Mouse (Mus musculus): ENCODE measurements at regions not wholly inside any gene's neighbourhood (a gene's known extent, or its start where the extent isn't known, plus 50 kb on each side); places are given as distances from the start of the nearest gene placed in this dataset.
A peak's percentile ranks its signal among the peaks of the same experiment; 100 is the strongest.
"Not testable (repeated sequence)": the region's sequence is repeated elsewhere in the genome, so short reads cannot be mapped to it uniquely, and the experiment has no call there.

GRCm38 (mm10) chr6:31011407-31012020 lies 52.6 kb upstream of the Klf14 start:
- Histone ChIP-seq H3K4me2 (peak overlapping the region; percentile 41), H3K4me1 (peaks cover 34% of the 10 kb centered on the region), H3K27ac (replicated peaks) (peak overlapping the region; percentile 84), H3K27me3 (replicated peaks) (no peaks in the 10 kb centered on the region), H3K4me3 (no peak overlapping the region), H3K9me3 (0 out of 2 replicates have a peak, but pooled peaks cover 8% of the 10 kb centered on the region), H3K9ac (peak overlapping the region; percentile 11; the same call in 1 of the 2 replicates), H3K36me3 (no peaks in the 10 kb centered on the region)
- ATAC-seq (ENCODE audit: extremely low read depth, insufficient number of reproducible peaks, low FRiP score, low TSS enrichment), result peak; percentile 78
- WGBS, result 26% methylated on average over 4 of the region's 4 CpGs

GRCm38 (mm10) chr6:31016566-31016965 lies 57.7 kb upstream of the Klf14 start:
- WGBS, result 38% methylated on average over 7 of the region's 7 CpGs
- no peak for ATAC-seq (ENCODE audit: extremely low read depth, insufficient number of reproducible peaks, low FRiP score, low TSS enrichment)
- H3K4me2 ChIP-seq, result no peak overlapping the region

GRCm38 (mm10) chr6:31021776-31022175 lies 62.9 kb upstream of the Klf14 start:
- Histone ChIP-seq H3K9ac (no peak overlapping the region), H3K4me2 (no peak overlapping the region), H3K27me3 (replicated peaks) (no peaks in the 10 kb centered on the region), H3K4me3 (no peak overlapping the region), H3K36me3 (no peaks in the 10 kb centered on the region), H3K4me1 (peaks cover 13% of the 10 kb centered on the region), H3K27ac (replicated peaks) (no peak overlapping the region), H3K9me3 (no peaks in the 10 kb centered on the region)
- no peak for ATAC-seq (ENCODE audit: extremely low read depth, insufficient number of reproducible peaks, low FRiP score, low TSS enrichment)
- 76% methylated on average over 5 of the region's 5 CpGs for WGBS

More at GRCm38 (mm10) chr6:31016566-31016965, 57.7 kb upstream of the Klf14 start:
- H3K27ac ChIP-seq (replicated peaks), result no peak overlapping the region
- 0 out of 2 replicates have a peak, but pooled peaks cover 4% of the 10 kb centered on the region for H3K9me3 ChIP-seq
- H3K9ac ChIP-seq, result no peak overlapping the region
- H3K4me1 ChIP-seq, result peaks cover 21% of the 10 kb centered on the region
- no peaks in the 10 kb centered on the region for H3K36me3 ChIP-seq
- H3K4me3 ChIP-seq, result no peak overlapping the region
- no peaks in the 10 kb centered on the region for H3K27me3 ChIP-seq (replicated peaks)

GRCm38 (mm10) chr6:31029777-31030176 lies 70.9 kb upstream of the Klf14 start:
- Histone ChIP-seq H3K27ac (replicated peaks) (no peak overlapping the region), H3K4me1 (peaks cover 6% of the 10 kb centered on the region), H3K27me3 (replicated peaks) (no peaks in the 10 kb centered on the region), H3K9me3 (no peaks in the 10 kb centered on the region), H3K4me3 (no peak overlapping the region), H3K9ac (no peak overlapping the region), H3K4me2 (no peak overlapping the region), H3K36me3 (no peaks in the 10 kb centered on the region)
- no peak for ATAC-seq (ENCODE audit: extremely low read depth, insufficient number of reproducible peaks, low FRiP score, low TSS enrichment)
- 83% methylated on average over 9 of the region's 9 CpGs for WGBS

GRCm38 (mm10) chr6:31031022-31031421 lies 72.1 kb upstream of the Klf14 start:
- ATAC-seq (ENCODE audit: extremely low read depth, insufficient number of reproducible peaks, low FRiP score, low TSS enrichment), result no peak
- H3K27ac ChIP-seq (replicated peaks), result no peak overlapping the region
- no peak overlapping the region for H3K4me2 ChIP-seq
- no peaks in the 10 kb centered on the region for H3K9me3 ChIP-seq
- peaks cover 5% of the 10 kb centered on the region for H3K4me1 ChIP-seq
- no peak overlapping the region for H3K4me3 ChIP-seq
- H3K27me3 ChIP-seq (replicated peaks), result no peaks in the 10 kb centered on the region
- WGBS, result 77% methylated on average over 7 of the region's 7 CpGs
- no peak overlapping the region for H3K9ac ChIP-seq
- H3K36me3 ChIP-seq, result no peaks in the 10 kb centered on the region

- no peak overlapping the region for H3K4me3 ChIP-seq
- H3K4me2 ChIP-seq, result no peak overlapping the region
- H3K9me3 ChIP-seq, result no peaks in the 10 kb centered on the region
- no peak overlapping the region for H3K9ac ChIP-seq
- peaks cover 5% of the 10 kb centered on the region for H3K4me1 ChIP-seq
- H3K27me3 ChIP-seq (replicated peaks), result no peaks in the 10 kb centered on the region
- no peak overlapping the region for H3K27ac ChIP-seq (replicated peaks)
- ATAC-seq (ENCODE audit: extremely low read depth, insufficient number of reproducible peaks, low FRiP score, low TSS enrichment), result no peak
- no peaks in the 10 kb centered on the region for H3K36me3 ChIP-seq
- WGBS, result 71% methylated on average over 4 of the region's 4 CpGs
Observed at GRCm38 (mm10) chr6:31032147-31032546, 73.3 kb upstream of the Klf14 start.

GRCm38 (mm10) chr6:31032980-31033608 lies 74.2 kb upstream of the Klf14 start:
- Histone ChIP-seq H3K36me3 (no peaks in the 10 kb centered on the region), H3K4me1 (peaks cover 5% of the 10 kb centered on the region), H3K4me2 (peak overlapping the region; percentile 55), H3K27me3 (replicated peaks) (no peaks in the 10 kb centered on the region), H3K9me3 (no peaks in the 10 kb centered on the region), H3K27ac (replicated peaks) (no peak overlapping the region), H3K9ac (peak overlapping the region; percentile 45), H3K4me3 (no peak overlapping the region; the same call in 1 of the 2 replicates)
- ATAC-seq (ENCODE audit: extremely low read depth, insufficient number of reproducible peaks, low FRiP score, low TSS enrichment), result peak; percentile 54
- WGBS, result 9% methylated on average over 12 of the region's 12 CpGs

- H3K27me3 ChIP-seq (replicated peaks), result no peaks in the 10 kb centered on the region
- no peak overlapping the region for H3K9ac ChIP-seq
- H3K4me3 ChIP-seq, result no peak overlapping the region
- peaks cover 5% of the 10 kb centered on the region for H3K4me1 ChIP-seq
- no peaks in the 10 kb centered on the region for H3K36me3 ChIP-seq
- no peak overlapping the region for H3K4me2 ChIP-seq
- no peak overlapping the region for H3K27ac ChIP-seq (replicated peaks)
- 59% methylated on average over 10 of the region's 10 CpGs for WGBS
- H3K9me3 ChIP-seq, result no peaks in the 10 kb centered on the region
- no peak for ATAC-seq (ENCODE audit: extremely low read depth, insufficient number of reproducible peaks, low FRiP score, low TSS enrichment)
Observed at GRCm38 (mm10) chr6:31034796-31035195, 75.9 kb upstream of the Klf14 start.

- Histone ChIP-seq H3K9ac (no peak overlapping the region), H3K27me3 (replicated peaks) (no peaks in the 10 kb centered on the region), H3K9me3 (no peaks in the 10 kb centered on the region), H3K4me3 (no peak overlapping the region; the same call in 1 of the 2 replicates), H3K27ac (replicated peaks) (no peak overlapping the region), H3K4me1 (peaks cover under 1% of the 10 kb centered on the region), H3K36me3 (no peaks in the 10 kb centered on the region), H3K4me2 (peak overlapping the region; percentile 36; the same call in 1 of the 2 replicates)
- 68% methylated on average over 20 of the region's 20 CpGs for WGBS
- ATAC-seq (ENCODE audit: extremely low read depth, insufficient number of reproducible peaks, low FRiP score, low TSS enrichment), result no peak; the same call in 1 of the 2 replicates
Observed at GRCm38 (mm10) chr6:31037801-31038395, 79.0 kb upstream of the Klf14 start.

- not testable (repeated sequence) for H3K4me3 ChIP-seq
- H3K4me2 ChIP-seq, result peak overlapping the region; percentile 36; the same call in 1 of the 2 replicates
Observed at GRCm38 (mm10) chr6:31038445-31038844, 79.6 kb upstream of the Klf14 start.

GRCm38 (mm10) chr6:31039485-31039884 lies 80.6 kb upstream of the Klf14 start:
- no peak overlapping the region for H3K9ac ChIP-seq
- H3K4me3 ChIP-seq, result no peak overlapping the region
- H3K9me3 ChIP-seq, result no peaks in the 10 kb centered on the region
- no peak overlapping the region for H3K4me2 ChIP-seq
- no peaks in the 10 kb centered on the region for H3K36me3 ChIP-seq
- 71% methylated on average over 6 of the region's 6 CpGs for WGBS
- no peak overlapping the region for H3K27ac ChIP-seq (replicated peaks)
- no peaks in the 10 kb centered on the region for H3K4me1 ChIP-seq
- no peaks in the 10 kb centered on the region for H3K27me3 ChIP-seq (replicated peaks)
- ATAC-seq (ENCODE audit: extremely low read depth, insufficient number of reproducible peaks, low FRiP score, low TSS enrichment), result no peak

More at GRCm38 (mm10) chr6:31038445-31038844, 79.6 kb upstream of the Klf14 start:
- H3K27me3 ChIP-seq (replicated peaks); H3K36me3 ChIP-seq; H3K9me3 ChIP-seq; H3K27ac ChIP-seq (replicated peaks); H3K4me1 ChIP-seq; ATAC-seq (ENCODE audit: extremely low read depth, insufficient number of reproducible peaks, low FRiP score, low TSS enrichment); H3K9ac ChIP-seq: not testable (repeated sequence)
- 6% methylated on average over 2 of the region's 2 CpGs for WGBS
